Mouse (Mus musculus) liver, embryonic 15.5 days (tissue): ENCODE measurements at regions not wholly inside any gene's neighbourhood (a gene's known extent, or its start where the extent isn't known, plus 50 kb on each side); places are given as distances from the start of the nearest gene placed in this dataset.

Experiments used
- ATAC-seq: fragments of 200-750 bp; cut with Nextera tagmentation; 2 replicates; pipeline ENCODE4 v1.8.0; 2017; ENCODE audit warnings: moderate number of reproducible peaks, mild to moderate bottlenecking, moderate library complexity; ENCODE audit not compliant: insufficient read depth
- H3K27ac ChIP-seq: fragments of 300-500 bp; sonication (generic); replicated peaks from 2 replicates; pipeline ENCODE4 v1.5.1; 2015; ENCODE audit warnings: mild to moderate bottlenecking, inconsistent platforms
- H3K27me3 ChIP-seq: fragments of 300-500 bp; sonication (generic); 2 replicates; pipeline ENCODE4 v1.6.1; 2015; ENCODE audit warnings: mild to moderate bottlenecking, inconsistent platforms
- H3K36me3 ChIP-seq: fragments of 300-500 bp; sonication (generic); replicated peaks from 2 replicates; pipeline ENCODE4 v1.6.1; 2015; ENCODE audit warnings: moderate library complexity, mild to moderate bottlenecking, inconsistent platforms
- H3K4me1 ChIP-seq: fragments of 300-500 bp; sonication (generic); replicated peaks from 2 replicates; pipeline ENCODE4 v1.6.1; 2015; ENCODE audit warnings: inconsistent platforms
- H3K4me2 ChIP-seq: fragments of 300-500 bp; sonication (generic); 2 replicates; pipeline ENCODE4 v1.6.1; 2015; ENCODE audit warnings: moderate library complexity, mild to moderate bottlenecking, inconsistent platforms
- H3K4me3 ChIP-seq: fragments of 300-500 bp; sonication (generic); replicated peaks from 2 replicates; pipeline ENCODE4 v1.5.1; 2015; ENCODE audit warnings: mild to moderate bottlenecking, inconsistent platforms
- H3K9ac ChIP-seq: fragments of 300-500 bp; sonication (generic); 2 replicates; pipeline ENCODE4 v1.6.1; 2015; ENCODE audit warnings: moderate library complexity, mild to moderate bottlenecking, inconsistent platforms
- H3K9me3 ChIP-seq: fragments of 300-500 bp; sonication (generic); replicated peaks from 2 replicates; pipeline ENCODE4 v1.6.1; 2016; ENCODE audit warnings: inconsistent platforms
- WGBS: fragments of 180-500 bp; shearing (Covaris S2); methylation state at CpG from one replicate; pipeline ENCODE4 v1.1.7; 2015; ENCODE audit warnings: mixed read lengths; ENCODE audit not compliant: insufficient replicate concordance; 5-methylcytosine and 5-hydroxymethylcytosine counted together

- no peaks in the 10 kb centered on the region for H3K36me3 ChIP-seq
- H3K9ac ChIP-seq = no peak overlapping the region
- no peaks in the 10 kb centered on the region for H3K27me3 ChIP-seq
- peaks cover 4% of the 10 kb centered on the region; the same call in 1 of the 2 replicates for H3K9me3 ChIP-seq
- 57% methylated on average over 5 of the region's 5 CpGs for WGBS
- H3K27ac ChIP-seq = no peak overlapping the region
- no peak for ATAC-seq
- no peaks in the 10 kb centered on the region for H3K4me1 ChIP-seq
- H3K4me3 ChIP-seq = no peak overlapping the region
- no peak overlapping the region for H3K4me2 ChIP-seq
These were observed 58.4 kb upstream of the Igsf21 start for GRCm38 (mm10) chr4:140304960-140305359.

- 72% methylated on average over 15 of the region's 15 CpGs for WGBS
- Histone ChIP-seq H3K36me3 (no peaks in the 10 kb centered on the region), H3K27ac (no peak overlapping the region), H3K9me3 (no peaks in the 10 kb centered on the region; the same call in 1 of the 2 replicates), H3K27me3 (no peaks in the 10 kb centered on the region), H3K4me1 (no peaks in the 10 kb centered on the region), H3K9ac (no peak overlapping the region), H3K4me2 (no peak overlapping the region), H3K4me3 (no peak overlapping the region)
- no peak for ATAC-seq
These were observed 55.1 kb upstream of the Igsf21 start for GRCm38 (mm10) chr4:140301661-140302060.

GRCm38 (mm10) chr4:140297912-140298620, 51.5 kb upstream of the Igsf21 start:
- no peak overlapping the region for H3K4me2 ChIP-seq
- no peaks in the 10 kb centered on the region for H3K27me3 ChIP-seq
- no peak overlapping the region for H3K27ac ChIP-seq
- no peaks in the 10 kb centered on the region for H3K9me3 ChIP-seq
- 69% methylated on average over 18 of the region's 18 CpGs for WGBS
- ATAC-seq = no peak
- H3K4me1 ChIP-seq = no peaks in the 10 kb centered on the region
- H3K36me3 ChIP-seq = no peaks in the 10 kb centered on the region
- H3K9ac ChIP-seq = no peak overlapping the region
- H3K4me3 ChIP-seq = no peak overlapping the region
